Mouse (Mus musculus): ENCODE data around the gene Col9a2. TPM values are rescaled to one million over a fixed set of nuclear protein-coding genes. Genes with fewer than 3 reads are reported as not detected.
A peak's percentile ranks its signal among the peaks of the same experiment; 100 is the strongest.

Gene Col9a2
- polyA plus RNA-seq, 1 experiment, result 11.1 TPM

DNA sequence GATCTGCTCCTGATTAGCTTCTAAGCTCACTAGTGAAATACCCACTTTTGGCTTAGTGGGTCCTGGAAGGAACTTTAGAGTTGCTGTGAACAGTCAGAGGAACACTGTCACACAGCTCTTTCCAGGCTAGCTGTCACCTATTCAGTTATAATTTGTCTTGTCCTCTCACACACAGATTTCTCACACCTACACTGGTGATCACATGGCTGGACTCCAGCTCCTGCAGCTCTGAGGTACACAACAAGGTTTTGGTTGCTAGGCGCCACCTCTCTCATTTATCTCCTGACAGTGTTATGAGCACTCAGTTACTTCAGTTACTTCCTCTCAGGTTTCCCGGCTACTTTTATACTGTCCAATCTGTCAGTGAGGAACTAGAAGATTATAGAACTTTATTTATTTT lies 26.2 kb downstream of the Col9a2 start:
- TF ChIP-seq POLR2A (IDR thresholded peaks at IDR 0.05; ENCODE audit: borderline replicate concordance, insufficient read depth, low read length) (no peak), CTCF (IDR thresholded peaks at IDR 0.05; ENCODE audit: borderline replicate concordance, insufficient read depth, low read depth, low read length) (no peak)
- WGBS, result 79% methylated on average over 2 of the region's 2 CpGs
- Histone ChIP-seq H3K27me3 (ENCODE audit: control insufficient read depth, insufficient read depth, low read length) (no peaks in the 10 kb centered on the region), H3K4me3 (replicated peaks; ENCODE audit: insufficient read depth, low read depth, low read length) (no peak overlapping the region), H3K4me1 (ENCODE audit: control insufficient read depth, insufficient read depth, low read length) (no peaks in the 10 kb centered on the region), H3K27ac (ENCODE audit: insufficient read depth, low read length) (no peak overlapping the region)
- no peak for DNase-seq

DNA sequence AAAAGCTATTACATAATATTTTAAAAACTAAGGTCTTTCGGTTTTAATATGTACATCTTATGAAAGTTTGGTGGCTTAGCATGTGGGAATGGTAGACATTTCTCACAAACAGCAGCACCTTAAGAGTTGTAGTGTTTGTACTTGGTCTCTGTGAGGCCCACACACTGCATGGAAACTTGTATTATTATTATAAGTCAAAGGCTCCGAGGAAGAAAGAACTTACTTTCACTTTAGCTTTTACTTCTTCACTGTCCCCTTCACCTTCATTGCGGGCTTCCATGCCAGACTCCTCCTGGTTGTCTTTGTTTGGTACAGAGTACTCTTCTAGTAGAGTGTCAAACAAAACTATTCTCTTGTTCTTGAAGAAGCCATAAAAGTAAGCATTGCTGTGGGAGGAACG lies 35.1 kb downstream of the Col9a2 start:
- Histone ChIP-seq H3K27ac (ENCODE audit: insufficient read depth, low read length) (no peak overlapping the region), H3K4me3 (replicated peaks; ENCODE audit: insufficient read depth, low read depth, low read length) (no peak overlapping the region), H3K27me3 (ENCODE audit: control insufficient read depth, insufficient read depth, low read length) (no peaks in the 10 kb centered on the region), H3K4me1 (ENCODE audit: control insufficient read depth, insufficient read depth, low read length) (no peaks in the 10 kb centered on the region)
- 87% methylated on average over 4 of the region's 4 CpGs for WGBS
- no peak for DNase-seq
- TF ChIP-seq CTCF (IDR thresholded peaks at IDR 0.05; ENCODE audit: borderline replicate concordance, insufficient read depth, low read depth, low read length), result no peak
- TF ChIP-seq POLR2A (IDR thresholded peaks at IDR 0.05; ENCODE audit: borderline replicate concordance, insufficient read depth, low read length), result no peak

DNA sequence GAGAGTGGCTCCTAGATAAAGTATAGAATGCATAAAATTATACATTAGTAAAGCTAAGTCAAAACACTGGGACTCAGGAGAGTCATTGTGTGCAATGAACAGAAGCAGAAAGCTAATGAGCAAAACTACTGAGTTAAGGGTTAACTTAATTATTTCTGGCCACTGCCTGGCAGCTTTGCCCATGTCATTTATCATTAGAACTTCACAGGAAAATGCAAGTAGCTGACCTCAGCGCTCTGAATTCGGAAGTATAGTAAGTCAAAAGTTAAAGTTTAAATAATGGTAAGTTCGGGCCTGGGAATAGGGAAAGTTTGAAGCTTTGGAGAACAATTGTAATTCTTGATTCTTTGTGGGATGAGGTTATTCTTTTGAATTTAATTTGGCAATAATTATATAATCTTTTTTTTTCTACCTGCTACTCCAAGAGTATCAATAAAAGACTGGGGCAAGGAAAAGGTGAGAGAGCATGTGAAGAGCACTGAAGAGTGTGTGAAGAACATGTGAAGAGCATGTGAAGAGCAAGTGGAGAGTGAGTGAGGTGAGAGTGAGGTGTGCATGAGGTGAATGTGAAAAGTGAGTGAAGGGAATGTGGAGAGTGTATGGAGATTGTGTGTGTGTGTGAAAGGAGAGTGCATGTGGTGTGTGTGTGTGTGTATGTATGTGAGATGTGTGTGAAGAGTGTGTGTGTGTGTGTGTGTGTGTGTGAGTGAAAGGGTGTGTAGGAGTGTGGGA lies 38.9 kb downstream of the Col9a2 start:
- 87% methylated on average over 3 of the region's 3 CpGs for WGBS
- Histone ChIP-seq H3K27ac (ENCODE audit: insufficient read depth, low read length) (no peak overlapping the region), H3K4me1 (ENCODE audit: control insufficient read depth, insufficient read depth, low read length) (0 out of 2 replicates have a peak, but pooled peaks cover 2% of the 10 kb centered on the region), H3K27me3 (ENCODE audit: control insufficient read depth, insufficient read depth, low read length) (no peaks in the 10 kb centered on the region), H3K4me3 (replicated peaks; ENCODE audit: insufficient read depth, low read depth, low read length) (no peak overlapping the region)
- DNase-seq, result no peak
- TF ChIP-seq POLR2A (IDR thresholded peaks at IDR 0.05; ENCODE audit: borderline replicate concordance, insufficient read depth, low read length), result no peak
- TF ChIP-seq CTCF (IDR thresholded peaks at IDR 0.05; ENCODE audit: borderline replicate concordance, insufficient read depth, low read depth, low read length), result no peak

DNA sequence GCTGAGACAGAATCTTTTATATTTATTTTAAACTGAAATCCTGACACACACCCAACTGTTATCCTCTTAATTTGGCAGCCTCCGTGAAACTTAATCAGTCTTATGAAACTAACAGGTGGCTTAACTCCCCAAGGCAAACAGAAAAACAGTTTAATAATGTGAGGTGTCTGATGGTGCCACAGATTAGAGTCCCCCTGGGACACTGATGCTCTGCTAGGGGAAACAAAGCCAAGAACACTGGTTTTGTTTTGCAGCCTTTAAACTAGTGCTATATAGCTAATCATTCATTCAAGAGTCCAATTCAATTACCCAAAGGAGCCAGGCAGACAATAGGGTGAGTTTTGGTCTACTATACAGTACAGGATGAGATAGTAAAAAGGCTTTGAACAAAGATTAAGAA lies 41.2 kb downstream of the Col9a2 start:
- no peaks in the 10 kb centered on the region for H3K27me3 ChIP-seq (ENCODE audit: control insufficient read depth, insufficient read depth, low read length)
- no peak for DNase-seq
- H3K4me1 ChIP-seq (ENCODE audit: control insufficient read depth, insufficient read depth, low read length), result 0 out of 2 replicates have a peak, but pooled peaks cover 2% of the 10 kb centered on the region
- 20% methylated on average over 1 of the region's 1 CpGs for WGBS
- H3K27ac ChIP-seq (ENCODE audit: insufficient read depth, low read length), result no peak overlapping the region
- no peak overlapping the region for H3K4me3 ChIP-seq (replicated peaks; ENCODE audit: insufficient read depth, low read depth, low read length)
- TF ChIP-seq CTCF (IDR thresholded peaks at IDR 0.05; ENCODE audit: borderline replicate concordance, insufficient read depth, low read depth, low read length) (no peak), POLR2A (IDR thresholded peaks at IDR 0.05; ENCODE audit: borderline replicate concordance, insufficient read depth, low read length) (no peak)

DNA sequence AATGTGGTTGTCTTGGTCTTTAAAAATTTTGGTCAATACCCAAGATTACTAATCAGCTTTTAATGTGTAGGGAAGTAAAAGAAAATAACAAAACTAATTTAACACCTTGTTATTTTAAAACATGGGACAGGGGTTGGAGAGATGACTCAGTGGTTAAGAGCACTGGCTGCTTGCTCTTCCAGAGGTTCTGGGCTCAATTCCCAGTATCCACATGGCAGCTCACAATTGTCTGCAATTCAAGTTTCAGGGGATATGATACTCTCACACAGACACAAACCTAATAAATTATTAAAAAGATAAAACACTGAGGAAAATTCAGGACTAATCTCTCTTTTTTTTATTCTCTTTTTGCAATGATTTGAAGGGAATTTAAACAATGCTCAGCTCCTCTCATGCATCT lies 45.3 kb downstream of the Col9a2 start:
- Histone ChIP-seq H3K27ac (ENCODE audit: insufficient read depth, low read length) (no peak overlapping the region), H3K27me3 (ENCODE audit: control insufficient read depth, insufficient read depth, low read length) (no peaks in the 10 kb centered on the region), H3K4me3 (replicated peaks; ENCODE audit: insufficient read depth, low read depth, low read length) (no peak overlapping the region), H3K4me1 (ENCODE audit: control insufficient read depth, insufficient read depth, low read length) (0 out of 2 replicates have a peak, but pooled peaks cover 2% of the 10 kb centered on the region)
- TF ChIP-seq POLR2A (IDR thresholded peaks at IDR 0.05; ENCODE audit: borderline replicate concordance, insufficient read depth, low read length) (no peak), CTCF (IDR thresholded peaks at IDR 0.05; ENCODE audit: borderline replicate concordance, insufficient read depth, low read depth, low read length) (no peak)
- no peak for DNase-seq

DNA sequence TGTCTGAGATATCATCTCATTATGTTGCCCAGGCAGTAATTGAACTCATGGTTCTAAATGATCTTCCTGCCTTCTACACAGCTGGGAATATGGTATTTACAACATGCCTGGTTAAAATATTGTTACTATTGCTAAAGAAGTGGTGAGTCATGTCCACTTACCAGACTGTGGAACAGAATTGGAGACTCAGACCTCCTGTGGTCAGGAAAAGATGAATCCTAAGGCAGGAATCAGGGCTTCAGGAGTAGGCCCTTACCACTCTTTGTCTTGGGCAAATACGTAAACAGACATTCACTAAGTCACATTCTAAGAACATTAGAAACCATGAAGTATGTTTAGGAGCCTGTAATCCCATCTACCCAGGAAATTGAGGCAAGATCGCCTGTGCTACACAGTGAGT lies 49.5 kb downstream of the Col9a2 start:
- TF ChIP-seq POLR2A (IDR thresholded peaks at IDR 0.05; ENCODE audit: borderline replicate concordance, insufficient read depth, low read length), result no peak
- TF ChIP-seq CTCF (IDR thresholded peaks at IDR 0.05; ENCODE audit: borderline replicate concordance, insufficient read depth, low read depth, low read length), result no peak
- H3K4me1 ChIP-seq (ENCODE audit: control insufficient read depth, insufficient read depth, low read length), result no peaks in the 10 kb centered on the region
- H3K27me3 ChIP-seq (ENCODE audit: control insufficient read depth, insufficient read depth, low read length), result no peaks in the 10 kb centered on the region
- WGBS, result 95% methylated on average over 2 of the region's 2 CpGs
- H3K4me3 ChIP-seq (replicated peaks; ENCODE audit: insufficient read depth, low read depth, low read length), result no peak overlapping the region
- DNase-seq, result no peak
- H3K27ac ChIP-seq (ENCODE audit: insufficient read depth, low read length), result no peak overlapping the region

DNA sequence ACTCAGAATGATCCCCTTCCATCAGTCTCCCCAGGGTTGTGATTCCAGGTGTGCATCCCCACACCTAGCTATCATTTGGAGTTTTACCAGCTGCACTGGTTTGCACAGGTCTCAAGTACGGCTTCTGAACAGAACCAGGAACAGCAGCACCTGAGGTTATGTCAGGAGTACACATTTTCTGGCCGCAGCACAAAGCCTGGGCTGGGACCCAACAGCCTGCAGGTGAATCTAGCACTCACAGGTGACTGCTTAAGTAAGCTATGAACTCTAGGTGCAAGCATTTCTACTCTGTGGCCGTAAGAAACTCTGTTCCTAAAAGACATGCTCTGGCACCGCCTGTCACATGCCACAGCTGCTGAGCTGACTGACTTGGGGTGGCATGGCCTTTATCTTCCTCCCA lies 51.0 kb downstream of the Col9a2 start:
- Histone ChIP-seq H3K4me3 (replicated peaks; ENCODE audit: insufficient read depth, low read depth, low read length) (no peak overlapping the region), H3K4me1 (ENCODE audit: control insufficient read depth, insufficient read depth, low read length) (no peaks in the 10 kb centered on the region), H3K27ac (ENCODE audit: insufficient read depth, low read length) (no peak overlapping the region), H3K27me3 (ENCODE audit: control insufficient read depth, insufficient read depth, low read length) (no peaks in the 10 kb centered on the region)
- TF ChIP-seq CTCF (IDR thresholded peaks at IDR 0.05; ENCODE audit: borderline replicate concordance, insufficient read depth, low read depth, low read length) (no peak), POLR2A (IDR thresholded peaks at IDR 0.05; ENCODE audit: borderline replicate concordance, insufficient read depth, low read length) (no peak)
- WGBS, result 85% methylated on average over 4 of the region's 4 CpGs
- no peak for DNase-seq

DNA sequence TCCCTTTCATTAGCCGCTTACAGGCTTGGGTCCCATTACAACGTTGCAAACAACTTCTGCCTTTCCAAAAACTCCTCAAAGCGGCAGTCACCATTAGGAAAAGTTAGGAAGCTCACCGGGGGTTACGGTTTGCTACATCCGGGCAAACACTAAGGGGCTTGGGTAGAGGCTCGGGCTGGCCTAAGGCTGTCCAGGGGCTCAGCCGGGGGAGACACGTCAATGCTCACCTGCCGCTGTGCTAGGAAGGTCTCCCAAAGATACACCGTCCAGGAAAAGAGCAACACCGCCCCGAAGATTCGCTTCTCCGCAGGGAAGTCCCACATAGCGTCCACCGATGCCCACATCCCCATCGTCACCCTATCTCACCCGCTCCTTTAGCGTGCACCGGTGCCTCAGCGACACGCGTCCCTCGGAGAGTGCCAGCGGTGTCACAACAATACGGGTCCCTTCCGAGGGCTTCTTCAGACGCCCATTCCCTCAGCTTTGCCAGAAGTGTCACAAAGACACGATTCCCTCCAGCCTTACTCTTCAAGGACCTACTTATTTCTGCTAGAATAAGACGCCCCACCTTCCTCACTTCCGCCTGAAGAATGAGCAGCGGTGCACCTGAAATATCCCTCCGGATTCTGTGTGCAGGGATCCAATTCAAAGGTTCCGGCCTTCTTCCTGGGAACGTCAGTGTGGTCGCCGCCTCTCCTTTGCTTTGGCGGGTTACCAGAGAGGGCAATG lies 58.6 kb downstream of the Col9a2 start, which contains the start of gene Zmpste24:
TSS of gene Zmpste24 (minus strand) at position 592 of the 729 bp plus-strand sequence.
- no peaks in the 10 kb centered on the region for H3K27me3 ChIP-seq (ENCODE audit: control insufficient read depth, insufficient read depth, low read length)
- H3K4me3 ChIP-seq (replicated peaks; ENCODE audit: insufficient read depth, low read depth, low read length), result peak within 1 kb of the TSS; percentile 70
- H3K27ac ChIP-seq (ENCODE audit: insufficient read depth, low read length), result no peak within 1 kb of the TSS
- peak; percentile 87 to 92 for DNase-seq
- H3K4me1 ChIP-seq (ENCODE audit: control insufficient read depth, insufficient read depth, low read length), result no peaks in the 10 kb centered on the region
- no peak for TF ChIP-seq CTCF (IDR thresholded peaks at IDR 0.05; ENCODE audit: borderline replicate concordance, insufficient read depth, low read depth, low read length)
- TF ChIP-seq POLR2A (IDR thresholded peaks at IDR 0.05; ENCODE audit: borderline replicate concordance, insufficient read depth, low read length), result no peak; the same call in 1 of the 2 replicates
- under 1% methylated on average over 39 of the region's 39 CpGs for WGBS
